Mouse (Mus musculus): ENCODE measurements around the gene Stk35. TPM values are rescaled to one million over a fixed set of nuclear protein-coding genes. Genes with fewer than 3 reads are reported as not detected.
"Not testable (repeated sequence)": the region's sequence is repeated elsewhere in the genome, so short reads cannot be mapped to it uniquely, and the experiment has no call there.

Stk35 gene
- total RNA-seq, 1 experiment from 2014 or later = 7.5 TPM

DNA sequence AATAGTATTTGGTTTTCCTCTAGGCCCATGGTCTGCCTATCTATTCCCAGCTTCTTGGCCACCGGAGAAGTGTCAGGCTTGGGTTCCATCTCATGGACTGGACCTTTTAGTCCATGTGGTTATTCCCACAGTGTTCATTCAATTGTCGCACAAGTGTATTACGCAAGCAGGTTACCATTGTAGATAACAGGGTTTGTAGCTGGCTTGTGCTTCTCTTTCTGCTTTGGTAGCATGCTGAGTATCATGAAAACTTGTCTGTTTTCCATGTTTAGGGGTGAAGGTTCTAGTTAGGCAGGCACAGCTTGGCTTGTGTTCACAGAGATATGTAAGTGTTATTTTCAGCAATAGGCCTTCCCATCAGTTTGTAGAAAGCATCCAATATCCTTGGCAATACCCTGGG is 25.8 kb downstream of the Stk35 start:
- no peak for ATAC-seq (replicated peaks; ENCODE audit: insufficient number of reproducible peaks, low FRiP score, low TSS enrichment, poor library complexity, severe bottlenecking)

DNA sequence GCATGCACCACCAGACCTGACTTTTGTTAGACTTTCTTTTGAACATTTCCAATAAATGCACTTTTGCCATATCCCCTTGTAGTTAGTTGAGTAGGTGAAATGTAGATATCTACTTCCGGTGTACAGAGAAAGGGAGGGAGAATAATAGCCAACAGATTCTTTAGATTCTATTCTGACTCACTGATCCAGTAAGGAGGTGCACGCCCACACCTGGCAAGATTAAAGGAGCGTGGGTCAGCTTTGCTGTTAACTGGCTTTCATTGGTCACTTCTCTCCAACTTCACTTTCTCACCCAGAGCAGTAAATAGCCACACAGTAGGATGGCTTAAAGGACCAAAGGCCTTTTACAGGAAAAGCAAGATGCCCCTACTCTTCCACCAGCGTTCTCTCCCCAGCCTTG is 32.7 kb downstream of the Stk35 start:
- no peak for ATAC-seq (replicated peaks; ENCODE audit: insufficient number of reproducible peaks, low FRiP score, low TSS enrichment, poor library complexity, severe bottlenecking)

DNA sequence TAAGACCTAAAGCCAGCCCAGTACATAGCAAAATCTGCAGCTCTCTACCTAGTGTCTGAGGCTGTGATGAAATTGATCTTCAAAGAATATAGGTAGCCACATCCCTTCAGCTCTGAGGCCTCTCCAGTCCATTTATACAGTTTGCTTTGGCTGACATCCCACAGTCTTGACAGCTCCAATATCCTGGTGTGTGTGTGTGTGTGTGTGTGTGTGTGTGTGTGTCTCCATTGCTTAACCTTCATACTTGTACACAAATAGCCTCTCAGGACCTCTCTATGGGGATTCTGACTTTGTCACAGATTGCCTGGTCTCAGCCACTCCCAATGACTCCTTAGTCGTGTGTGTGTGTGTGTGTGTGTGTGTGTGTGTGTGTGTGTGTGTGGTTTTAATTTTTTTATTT is 33.9 kb downstream of the Stk35 start:
- no peak for ATAC-seq (replicated peaks; ENCODE audit: insufficient number of reproducible peaks, low FRiP score, low TSS enrichment, poor library complexity, severe bottlenecking)

DNA sequence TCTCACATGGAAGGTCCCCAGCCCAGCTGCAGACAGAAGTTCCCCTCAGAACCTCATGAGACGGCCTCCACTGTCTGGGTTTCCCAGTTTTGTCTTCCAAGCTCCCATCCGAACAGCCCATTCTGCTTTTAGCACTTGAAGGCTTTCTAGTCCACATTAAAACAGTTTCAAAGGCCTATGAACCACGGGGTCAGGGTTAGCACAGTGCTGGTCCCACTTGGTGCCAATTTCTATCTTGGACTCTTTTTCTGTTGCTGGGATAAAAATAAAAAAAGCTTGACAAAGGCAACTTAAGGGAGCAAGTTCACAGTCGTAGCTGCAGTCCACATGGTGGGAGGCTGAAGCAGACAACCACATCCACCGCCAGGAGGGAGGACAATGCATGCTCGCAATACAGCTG is 34.6 kb downstream of the Stk35 start:
- ATAC-seq (replicated peaks; ENCODE audit: insufficient number of reproducible peaks, low FRiP score, low TSS enrichment, poor library complexity, severe bottlenecking) = no peak

DNA sequence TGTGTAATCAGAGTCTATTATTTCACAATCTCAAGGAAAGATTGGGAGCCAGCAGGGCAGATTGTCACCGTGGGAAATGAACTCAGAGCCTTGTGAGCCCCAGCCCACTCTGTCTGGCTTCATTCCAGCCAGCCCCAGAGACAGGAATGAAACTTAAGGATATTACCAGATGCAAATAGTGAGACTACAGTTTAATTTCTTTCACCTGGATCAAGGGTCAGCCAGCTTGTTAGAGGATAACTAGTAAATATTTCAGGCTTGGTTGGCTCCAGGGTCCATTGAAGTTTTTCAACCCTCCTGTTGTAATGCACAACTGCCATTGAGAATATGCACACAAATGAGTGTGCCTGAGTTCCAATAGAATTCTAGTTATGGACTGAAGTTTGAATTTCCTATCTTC is 36.6 kb downstream of the Stk35 start:
- ATAC-seq (replicated peaks; ENCODE audit: insufficient number of reproducible peaks, low FRiP score, low TSS enrichment, poor library complexity, severe bottlenecking) = no peak

DNA sequence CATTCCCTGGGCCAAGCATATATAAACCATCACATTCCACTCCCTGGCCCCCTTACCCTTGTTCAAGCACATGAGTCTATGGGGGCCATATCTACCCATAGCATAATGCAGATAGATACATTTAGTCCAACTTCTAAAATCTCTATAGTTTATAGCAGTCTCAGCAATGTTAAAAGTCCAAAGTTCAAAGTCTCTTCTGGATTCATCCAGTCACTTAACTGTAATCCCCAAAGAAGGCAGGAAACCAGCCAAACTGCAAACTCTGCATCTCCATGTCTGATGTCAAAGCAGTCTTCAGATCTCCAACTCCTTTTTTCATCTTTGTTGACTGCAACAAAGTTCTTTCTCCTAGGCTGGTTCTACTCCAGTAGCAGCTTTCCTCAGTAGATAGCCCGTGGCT is 38.0 kb downstream of the Stk35 start:
- ATAC-seq (replicated peaks; ENCODE audit: insufficient number of reproducible peaks, low FRiP score, low TSS enrichment, poor library complexity, severe bottlenecking) = no peak

GRCm38 (mm10) chr2:129845826-129846225 is 45.5 kb downstream of the Stk35 start:
- ATAC-seq (replicated peaks; ENCODE audit: insufficient number of reproducible peaks, low FRiP score, low TSS enrichment, poor library complexity, severe bottlenecking) = no peak

- no peak for ATAC-seq (replicated peaks; ENCODE audit: insufficient number of reproducible peaks, low FRiP score, low TSS enrichment, poor library complexity, severe bottlenecking)
These were observed 46.2 kb downstream of the Stk35 start for GRCm38 (mm10) chr2:129846501-129846900.

- ATAC-seq (replicated peaks; ENCODE audit: insufficient number of reproducible peaks, low FRiP score, low TSS enrichment, poor library complexity, severe bottlenecking) = not testable (repeated sequence)
These were observed 48.8 kb downstream of the Stk35 start for GRCm38 (mm10) chr2:129849078-129849477.

DNA sequence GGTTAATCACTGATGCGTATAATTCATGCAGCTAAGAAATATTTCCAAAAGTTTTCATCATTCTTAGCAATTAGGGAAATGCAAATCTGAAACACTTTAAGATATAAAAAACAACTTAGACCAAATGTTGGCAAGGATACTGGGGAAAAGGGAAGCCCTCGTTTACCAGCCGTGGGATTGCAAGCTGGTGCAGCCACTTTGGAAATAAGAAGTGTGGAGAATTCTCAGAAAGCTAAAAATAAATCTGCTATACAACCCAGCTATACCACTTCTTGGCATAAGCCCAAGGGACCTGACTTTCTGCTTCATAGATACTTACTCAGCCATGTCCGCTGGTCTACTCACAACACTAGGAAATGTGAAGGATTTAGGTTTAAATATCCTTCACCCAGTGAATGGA is 51.2 kb downstream of the Stk35 start:
- ATAC-seq (replicated peaks; ENCODE audit: insufficient number of reproducible peaks, low FRiP score, low TSS enrichment, poor library complexity, severe bottlenecking) = no peak

DNA sequence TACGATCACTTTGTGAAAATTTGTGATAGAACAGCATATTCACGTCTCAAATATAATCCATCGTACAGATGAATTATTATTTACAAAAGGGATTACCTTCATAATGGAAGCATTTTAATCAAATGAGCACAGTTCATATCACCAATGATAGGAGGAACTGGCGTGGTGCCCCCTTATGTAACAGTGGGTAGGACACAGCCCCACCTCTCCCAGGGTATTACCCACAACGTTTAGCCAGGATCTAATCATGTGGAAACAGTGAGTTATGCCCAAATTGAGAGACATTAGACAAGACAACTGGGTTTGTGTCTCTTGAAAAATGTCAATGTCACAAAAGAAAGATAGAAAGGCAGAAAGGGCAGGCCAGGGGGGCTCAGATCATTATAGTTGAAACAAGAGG is 62.9 kb downstream of the Stk35 start:
- ATAC-seq (replicated peaks; ENCODE audit: insufficient number of reproducible peaks, low FRiP score, low TSS enrichment, poor library complexity, severe bottlenecking) = no peak

GRCm38 (mm10) chr2:129864958-129865357 is 64.6 kb downstream of the Stk35 start:
- ATAC-seq (replicated peaks; ENCODE audit: insufficient number of reproducible peaks, low FRiP score, low TSS enrichment, poor library complexity, severe bottlenecking) = no peak

DNA sequence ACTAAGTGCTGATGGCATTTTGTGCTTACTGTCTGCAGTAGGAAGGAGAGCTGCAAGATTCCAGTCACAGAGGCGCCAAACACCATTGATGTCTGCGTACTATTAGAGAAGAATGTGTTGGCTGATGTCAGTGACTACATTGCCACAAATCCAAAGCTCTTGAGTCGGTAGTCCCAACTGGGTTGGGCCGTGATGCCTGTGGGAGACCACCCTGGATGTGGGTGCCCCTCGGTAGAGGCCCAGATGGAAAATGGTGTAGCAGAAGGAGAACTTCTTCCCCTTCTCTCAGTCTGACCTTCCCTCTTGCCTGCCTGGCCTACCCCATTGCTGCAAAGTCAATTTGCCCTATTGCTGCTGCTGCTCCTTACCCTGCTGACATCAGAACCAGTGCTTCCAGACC is 68.8 kb downstream of the Stk35 start:
- ATAC-seq (replicated peaks; ENCODE audit: insufficient number of reproducible peaks, low FRiP score, low TSS enrichment, poor library complexity, severe bottlenecking) = no peak

GRCm38 (mm10) chr2:129871246-129871645 is 70.9 kb downstream of the Stk35 start:
- no peak for ATAC-seq (replicated peaks; ENCODE audit: insufficient number of reproducible peaks, low FRiP score, low TSS enrichment, poor library complexity, severe bottlenecking)

DNA sequence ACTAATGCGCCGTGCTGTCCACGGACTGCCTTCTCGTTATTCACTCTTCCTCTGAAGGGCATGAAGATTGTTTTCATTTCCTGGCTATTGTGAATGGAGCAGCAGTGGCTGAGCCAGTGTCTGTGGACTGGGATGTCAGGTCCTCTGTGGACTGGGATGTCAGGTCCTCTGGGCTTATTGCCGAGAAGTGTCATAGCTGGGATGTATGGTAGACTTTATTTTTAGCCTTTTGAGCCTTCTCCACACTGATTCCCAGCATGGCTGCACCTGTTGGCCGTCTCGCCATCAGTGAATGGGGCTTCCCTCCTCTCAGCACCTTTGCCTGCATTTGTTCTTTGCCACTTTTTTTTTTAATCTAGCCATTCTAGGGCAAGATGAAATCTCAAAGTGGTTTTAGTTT is 71.8 kb downstream of the Stk35 start:
- ATAC-seq (replicated peaks; ENCODE audit: insufficient number of reproducible peaks, low FRiP score, low TSS enrichment, poor library complexity, severe bottlenecking) = no peak

DNA sequence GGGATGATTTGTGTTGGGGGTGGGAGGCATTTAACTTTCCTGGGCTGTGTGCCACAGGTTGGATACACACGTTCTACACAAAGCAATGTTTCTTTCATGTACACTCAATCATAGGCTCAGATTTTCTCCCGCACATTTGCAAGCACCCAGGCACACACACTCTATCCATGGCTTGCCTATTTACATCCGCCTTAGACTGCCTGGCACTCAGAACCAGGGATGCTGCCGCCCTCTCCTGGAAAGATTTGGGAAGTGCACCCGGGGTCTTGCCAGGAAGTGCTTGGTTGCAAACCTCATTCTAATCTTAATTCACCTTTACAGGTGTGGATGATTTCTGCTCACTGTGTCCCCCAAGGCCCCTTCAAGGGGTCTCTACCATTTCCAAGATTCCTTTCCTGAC is 73.2 kb downstream of the Stk35 start:
- ATAC-seq (replicated peaks; ENCODE audit: insufficient number of reproducible peaks, low FRiP score, low TSS enrichment, poor library complexity, severe bottlenecking) = peak; percentile 82

DNA sequence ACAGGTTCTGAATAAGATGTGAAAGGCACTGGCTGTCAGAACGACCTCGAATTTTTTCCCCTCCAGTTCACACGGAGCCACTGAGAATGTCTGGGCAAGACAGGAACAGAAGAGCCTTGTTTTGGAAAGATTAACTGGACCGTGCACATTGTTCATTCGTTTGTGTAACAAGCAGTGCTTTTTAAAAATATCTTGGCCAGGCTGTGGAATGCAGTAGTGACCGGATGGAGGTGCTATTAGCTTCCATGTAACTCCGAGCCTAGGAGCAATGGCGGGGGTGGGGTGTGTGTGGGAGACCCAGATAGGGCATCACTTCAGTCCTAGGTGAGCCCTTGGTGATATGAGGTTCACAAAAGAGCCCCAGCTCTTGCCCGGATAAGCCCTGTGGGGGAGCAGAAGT is 73.8 kb downstream of the Stk35 start:
- ATAC-seq (replicated peaks; ENCODE audit: insufficient number of reproducible peaks, low FRiP score, low TSS enrichment, poor library complexity, severe bottlenecking) = no peak

DNA sequence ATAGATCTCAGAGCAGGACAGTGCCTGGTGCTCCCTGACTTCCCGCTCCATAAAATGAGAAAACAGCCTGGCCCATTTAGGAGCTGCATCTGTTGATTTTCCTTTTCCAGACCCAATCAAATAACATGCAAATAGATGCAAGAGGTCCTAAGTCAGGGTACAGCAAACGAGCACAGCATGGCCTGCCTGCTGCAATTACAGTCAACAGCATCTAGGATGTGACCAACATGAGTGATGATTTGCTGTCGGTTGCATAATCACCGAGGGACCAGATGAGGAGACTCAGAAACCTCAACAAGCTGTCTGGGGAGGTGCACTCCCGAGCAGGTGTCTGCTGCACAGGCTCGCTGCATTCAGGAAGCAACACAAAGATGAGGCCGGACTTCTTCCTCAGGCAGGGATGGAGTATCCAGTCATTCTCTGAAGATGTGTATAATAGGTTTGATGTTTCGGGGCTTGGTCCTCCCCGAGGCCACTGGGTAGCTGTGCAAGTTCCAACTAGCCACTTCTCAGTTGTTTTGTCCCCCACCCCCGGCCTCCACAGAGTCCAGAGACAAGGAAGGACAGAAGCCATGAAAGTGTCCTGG is 74.3 kb downstream of the Stk35 start:
- no peak for ATAC-seq (replicated peaks; ENCODE audit: insufficient number of reproducible peaks, low FRiP score, low TSS enrichment, poor library complexity, severe bottlenecking)

DNA sequence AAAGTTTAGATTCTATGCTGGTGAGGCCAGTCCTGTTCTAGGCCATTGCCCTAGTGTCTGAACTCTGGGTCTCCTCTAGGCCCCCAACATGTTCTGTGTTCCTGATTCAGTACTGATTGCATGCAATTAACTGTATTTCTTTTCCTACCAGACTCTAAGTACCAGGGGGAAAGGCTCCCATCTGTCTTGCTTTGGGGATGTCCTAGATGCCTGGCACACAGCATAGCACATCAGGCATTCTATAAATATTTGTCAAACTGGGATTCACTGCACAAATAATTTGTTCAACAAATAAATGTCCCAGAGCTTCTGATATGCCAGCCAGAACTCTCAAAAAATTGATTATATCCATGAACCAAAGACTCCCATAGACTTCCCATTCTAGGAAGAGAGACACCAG is 76.6 kb downstream of the Stk35 start:
- ATAC-seq (replicated peaks; ENCODE audit: insufficient number of reproducible peaks, low FRiP score, low TSS enrichment, poor library complexity, severe bottlenecking) = no peak

DNA sequence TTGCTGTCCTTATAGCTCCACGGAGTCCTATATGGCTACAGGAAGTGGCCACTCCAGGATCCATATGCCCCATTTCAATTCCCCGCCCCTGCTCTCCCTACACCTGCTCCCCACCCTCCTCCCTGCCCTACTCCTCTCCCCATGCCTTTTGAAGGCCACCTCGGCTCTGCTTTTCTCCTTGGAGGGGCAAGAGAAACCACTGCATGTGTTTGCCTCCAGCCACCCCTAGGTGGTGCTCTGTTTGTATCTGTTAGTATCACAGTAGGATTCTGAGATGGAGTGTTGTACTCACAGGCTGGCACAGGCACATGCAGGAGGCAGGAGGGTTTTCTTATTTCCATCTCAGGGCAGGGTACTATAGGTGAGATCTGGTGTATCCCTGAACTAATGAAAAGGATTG is 79.5 kb downstream of the Stk35 start:
- peak; percentile 82 for ATAC-seq (replicated peaks; ENCODE audit: insufficient number of reproducible peaks, low FRiP score, low TSS enrichment, poor library complexity, severe bottlenecking)

DNA sequence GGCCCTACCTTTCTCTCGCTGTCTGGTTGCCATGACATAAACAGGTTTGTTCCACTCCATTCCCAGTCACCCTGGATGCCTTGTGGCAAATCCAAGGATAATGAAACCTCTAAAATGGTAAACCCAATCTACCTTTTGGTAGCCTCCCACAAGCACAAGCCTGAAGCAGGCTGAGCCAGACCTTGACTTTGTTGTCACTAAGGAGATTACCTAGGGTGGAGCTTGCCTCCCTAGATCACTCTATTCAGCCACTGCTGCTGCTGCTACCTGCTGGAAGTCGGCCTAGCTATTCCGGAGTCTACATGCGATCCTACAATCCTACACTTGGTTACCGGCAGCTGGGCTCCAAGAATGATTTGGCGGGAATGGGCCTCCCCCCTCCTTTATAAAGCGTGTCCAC is 79.9 kb downstream of the Stk35 start:
- no peak for ATAC-seq (replicated peaks; ENCODE audit: insufficient number of reproducible peaks, low FRiP score, low TSS enrichment, poor library complexity, severe bottlenecking)

Measured in monocyte, adult 5-6 weeks (primary cell).